Mouse (Mus musculus): ENCODE results near the gene E330009J07Rik. TPM values are rescaled to one million over a fixed set of nuclear protein-coding genes. Genes with fewer than 3 reads are reported as not detected.
A peak's percentile ranks its signal among the peaks of the same experiment; 100 is the strongest.

The E330009J07Rik gene
- polyA plus RNA-seq, 2 experiments from 2014 or later, result 4.1 to 7.9 TPM

DNA sequence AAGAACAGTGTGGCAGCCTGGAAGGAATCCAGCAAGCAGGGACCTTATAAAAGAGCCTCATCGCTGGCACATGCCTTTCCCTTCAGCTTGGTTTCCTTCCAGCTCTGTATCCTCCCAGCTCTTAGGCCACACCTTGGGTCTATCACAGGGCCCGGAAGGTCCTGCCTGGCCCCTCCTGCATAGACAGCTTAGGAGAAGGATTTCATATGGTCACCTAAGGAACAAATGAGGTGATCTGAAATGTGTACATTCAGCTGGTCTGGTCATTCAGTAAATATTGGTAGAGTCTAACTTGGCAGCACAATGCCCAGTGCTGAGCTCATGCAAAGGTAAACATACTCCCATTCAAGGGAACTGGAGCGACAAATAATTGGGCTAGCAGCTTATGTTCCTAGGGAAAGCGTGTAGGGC is 6.4 kb downstream of the E330009J07Rik start:
- no peak for ATAC-seq

DNA sequence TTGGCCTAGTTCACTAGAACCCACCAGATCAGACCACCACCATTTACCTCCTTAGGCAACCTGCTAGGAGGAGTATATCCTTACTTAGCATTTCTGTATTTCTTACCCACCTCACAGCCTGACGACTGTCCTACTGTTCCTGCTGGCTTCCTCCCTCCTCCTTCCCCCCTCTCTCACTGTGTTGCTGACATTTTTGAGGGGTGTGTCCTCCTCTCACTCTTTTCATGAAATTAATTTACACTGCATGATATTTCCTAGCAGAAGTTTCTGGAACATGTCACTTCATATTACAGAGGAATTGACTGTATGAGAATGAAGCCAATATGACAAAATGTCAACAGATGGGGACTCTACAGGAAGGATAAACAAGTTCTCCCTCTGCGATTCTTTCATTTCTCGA is 7.2 kb downstream of the E330009J07Rik start:
- ATAC-seq, result no peak

DNA sequence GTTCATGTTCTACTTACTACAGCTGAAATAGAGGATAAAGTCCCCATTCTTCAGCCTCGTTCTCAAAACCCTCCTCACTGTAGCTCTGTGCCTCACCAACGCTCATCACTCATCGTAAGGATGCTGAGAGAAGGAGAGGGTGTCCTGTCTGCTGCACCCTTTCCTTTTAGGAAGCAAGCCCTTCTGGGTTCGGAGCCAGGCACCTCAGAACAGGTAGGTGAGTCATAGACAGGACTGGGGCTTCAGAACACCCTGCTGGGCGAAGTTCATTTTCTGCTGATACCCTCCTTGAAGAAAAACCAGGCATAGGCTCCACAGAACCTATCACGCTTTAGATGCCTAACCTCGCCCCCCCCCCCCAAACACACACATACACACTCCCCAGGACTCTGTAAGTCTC is 8.5 kb downstream of the E330009J07Rik start:
- ATAC-seq, result no peak

DNA sequence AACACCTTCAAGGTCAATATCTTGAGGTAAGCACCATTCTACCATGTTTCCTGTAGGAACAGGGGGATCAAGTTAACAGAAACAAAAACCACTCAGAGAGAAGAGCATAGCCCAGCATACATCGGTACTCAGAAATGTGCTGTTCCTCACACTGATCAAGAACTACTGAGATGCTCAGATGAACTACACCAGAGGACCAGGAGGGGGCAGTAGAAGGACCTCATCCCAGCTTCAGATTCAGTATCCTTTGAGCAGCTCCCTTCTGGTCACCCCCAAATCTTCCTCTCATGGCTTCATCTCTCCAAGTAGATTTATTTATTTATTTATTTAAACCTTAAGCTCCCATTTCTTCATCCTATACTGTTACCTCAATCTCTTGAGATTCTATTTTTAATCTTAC is 12.2 kb downstream of the E330009J07Rik start:
- peak; percentile 96 for ATAC-seq

DNA sequence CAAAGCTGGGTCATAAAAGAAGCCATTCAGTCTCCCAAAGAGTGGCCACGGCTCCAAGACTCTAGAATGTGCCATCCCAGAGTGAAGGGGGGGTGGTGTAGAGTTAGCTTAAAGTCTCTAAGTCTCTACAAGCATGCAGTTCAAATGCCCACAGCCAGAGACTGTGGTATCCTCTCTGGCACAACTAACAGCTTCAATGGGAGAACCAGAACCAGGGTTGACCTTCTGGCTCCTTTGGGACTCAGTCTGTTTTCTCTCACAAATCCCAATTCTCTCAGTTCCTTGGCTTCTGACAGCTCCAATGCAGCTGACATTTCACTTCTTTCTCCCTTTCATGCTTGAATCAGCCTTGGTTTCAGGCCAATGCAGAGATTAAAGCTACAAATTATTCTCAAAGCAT is 12.9 kb downstream of the E330009J07Rik start:
- no peak for ATAC-seq

DNA sequence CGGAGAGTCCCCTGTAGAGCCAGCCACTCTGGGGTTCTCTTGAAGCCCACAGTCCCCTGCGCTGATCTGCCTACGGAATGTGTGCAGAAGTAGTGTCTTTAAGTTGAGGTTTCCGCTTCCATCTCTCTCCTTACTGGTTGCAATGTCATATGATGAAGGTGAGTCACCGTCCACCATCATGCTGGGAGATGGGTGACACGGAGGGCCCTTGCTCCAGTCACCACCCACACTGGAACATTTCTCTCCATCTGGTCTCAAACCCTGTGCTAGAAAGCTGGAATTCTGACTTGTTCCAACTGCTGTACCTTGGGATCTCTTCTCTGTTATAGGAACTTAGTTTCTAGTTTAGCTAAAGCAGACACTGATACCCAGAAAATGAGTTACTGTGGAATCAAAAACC is 14.8 kb downstream of the E330009J07Rik start:
- ATAC-seq, result no peak

DNA sequence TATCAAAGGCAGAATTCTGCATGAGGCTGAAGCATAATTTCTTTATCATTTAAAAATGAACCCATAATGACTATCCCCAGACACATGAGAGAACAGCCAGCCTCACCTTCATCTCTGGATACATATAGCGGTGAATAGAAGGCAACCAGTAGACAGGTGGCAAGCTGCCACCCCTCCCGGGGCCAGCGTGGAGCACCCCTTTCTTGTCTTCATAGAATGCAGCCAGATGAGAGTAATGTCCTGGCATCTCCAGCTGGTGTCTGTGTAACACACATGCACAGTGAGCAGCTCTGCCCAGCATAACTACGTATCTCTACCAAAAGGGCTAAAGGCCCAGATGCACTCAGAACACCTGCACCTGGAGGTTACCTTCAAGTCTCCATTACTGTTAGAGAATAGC is 17.5 kb downstream of the E330009J07Rik start:
- ATAC-seq, result no peak

DNA sequence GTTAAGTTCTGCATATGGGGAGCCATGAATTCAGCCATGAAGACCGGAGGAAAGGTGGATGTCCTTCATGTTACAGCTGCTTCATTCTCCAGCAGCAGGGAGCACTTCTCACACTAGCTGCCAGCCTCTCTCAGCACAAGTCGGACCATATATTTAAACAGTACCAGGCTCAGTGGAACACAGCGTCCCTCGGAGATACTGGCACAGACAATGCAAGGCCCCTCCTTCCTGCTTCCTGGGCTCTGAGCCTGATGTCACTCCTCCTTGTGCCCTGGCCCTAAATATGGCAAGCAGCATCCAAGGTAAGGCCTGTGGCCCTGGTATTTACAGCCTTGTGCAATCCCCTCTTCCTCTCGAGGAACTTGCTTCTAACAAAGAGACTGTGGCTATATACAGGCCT is 20.1 kb downstream of the E330009J07Rik start:
- ATAC-seq, result no peak

DNA sequence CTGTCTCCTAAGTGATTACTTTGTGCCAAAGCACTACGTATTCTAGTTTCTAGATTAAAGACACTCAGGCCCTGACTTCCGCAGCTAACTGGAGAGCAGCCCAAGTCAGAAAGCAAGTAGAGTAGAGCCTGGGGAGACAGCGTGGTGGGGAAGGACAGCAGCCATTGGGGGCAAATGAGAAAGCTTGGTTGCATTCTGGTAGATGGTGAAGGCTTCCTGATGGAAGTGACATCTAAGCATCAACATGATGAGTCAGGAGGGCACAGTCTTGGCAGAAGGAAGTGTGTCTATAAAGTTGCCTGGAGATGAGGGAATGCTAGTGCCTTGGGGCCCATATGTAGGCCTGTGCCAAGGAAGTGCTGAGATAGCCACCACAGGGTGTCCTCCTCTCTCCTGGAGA is 22.4 kb downstream of the E330009J07Rik start:
- ATAC-seq, result no peak

DNA sequence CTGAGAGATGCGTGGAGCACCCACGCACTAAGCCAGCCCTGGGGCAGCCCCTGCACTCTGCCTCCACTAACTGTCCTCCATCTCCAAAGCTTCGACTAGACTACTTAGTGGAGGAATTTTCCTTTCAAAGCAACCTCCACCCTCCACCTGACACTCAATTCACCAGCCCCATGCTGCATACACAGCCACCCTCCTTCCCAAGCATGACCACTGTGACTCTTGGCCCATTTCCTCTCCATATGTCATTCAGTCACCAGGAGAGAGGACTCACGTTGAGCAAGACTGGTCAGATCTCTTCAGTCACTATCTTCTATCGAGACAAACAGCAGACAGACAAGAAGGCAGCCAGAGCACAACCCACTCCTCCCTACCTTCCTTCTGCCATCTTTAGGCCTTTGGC is 22.9 kb downstream of the E330009J07Rik start:
- ATAC-seq, result no peak

DNA sequence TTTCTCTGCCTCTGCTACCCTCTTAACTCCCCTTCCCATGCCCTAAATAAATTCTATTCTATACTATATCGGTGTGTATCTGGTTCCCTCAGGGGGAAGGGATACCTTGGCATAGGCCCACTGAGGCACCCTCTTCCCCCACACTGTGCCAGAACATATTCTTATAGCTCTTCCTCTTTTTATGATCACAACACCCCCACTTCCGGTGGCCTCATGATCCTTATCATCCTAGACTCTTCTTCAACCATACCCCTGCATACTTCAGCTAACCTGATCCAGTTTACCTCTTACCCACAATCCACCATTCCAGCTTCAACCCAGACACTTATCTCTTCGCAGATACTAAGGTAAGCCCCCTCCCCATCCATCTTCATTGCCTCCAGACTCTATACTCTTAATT is 24.9 kb downstream of the E330009J07Rik start:
- ATAC-seq, result peak; percentile 20

DNA sequence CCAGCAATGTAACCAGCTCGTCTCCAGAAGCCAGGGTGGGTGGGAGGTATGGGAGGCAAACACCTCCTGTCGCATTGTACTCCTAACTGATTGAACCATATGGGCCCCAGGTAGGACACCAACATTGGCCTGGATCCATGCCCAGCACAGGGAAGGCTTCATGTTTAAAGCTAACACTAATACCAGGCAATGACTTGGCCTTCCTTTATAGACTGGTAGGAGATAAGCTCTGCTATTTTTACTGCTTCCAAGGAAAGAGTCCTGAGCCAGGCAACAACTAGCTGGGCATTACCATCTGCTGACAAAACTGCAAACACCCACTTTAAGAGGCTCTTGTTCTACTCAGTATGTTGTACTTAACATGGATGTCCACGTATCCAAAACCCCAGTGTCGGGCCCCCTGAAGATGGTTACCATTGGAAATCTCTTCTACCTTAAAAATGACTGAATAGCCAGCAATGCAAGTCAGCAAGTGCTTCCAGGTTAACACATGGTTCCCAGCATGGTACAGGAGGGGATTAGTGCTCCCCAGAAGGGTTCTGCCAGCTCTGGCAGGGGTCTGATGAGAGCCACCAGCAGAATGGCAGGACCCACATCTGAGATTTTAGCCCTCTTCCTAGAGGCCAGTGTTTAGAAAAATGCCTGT is 32.2 kb downstream of the E330009J07Rik start:
- no peak for ATAC-seq

DNA sequence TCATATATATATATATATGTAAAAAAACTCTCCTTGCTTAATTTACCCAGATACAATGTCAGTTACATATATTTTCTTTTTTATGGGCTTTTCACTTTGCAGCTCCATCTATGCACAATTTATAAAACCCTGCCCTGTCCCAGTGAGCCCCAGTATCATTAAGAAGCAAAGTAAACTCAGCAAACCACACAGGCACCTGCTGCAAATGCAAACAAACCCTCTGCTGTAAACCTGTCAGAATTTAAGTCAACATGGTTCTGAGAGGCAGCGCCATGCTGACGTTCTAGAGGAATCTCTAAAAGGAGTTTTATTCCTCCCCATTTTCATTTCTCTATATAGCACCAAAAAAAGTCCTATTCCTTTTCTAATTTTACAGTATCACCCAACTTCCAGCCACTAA is 33.9 kb downstream of the E330009J07Rik start:
- ATAC-seq, result no peak

DNA sequence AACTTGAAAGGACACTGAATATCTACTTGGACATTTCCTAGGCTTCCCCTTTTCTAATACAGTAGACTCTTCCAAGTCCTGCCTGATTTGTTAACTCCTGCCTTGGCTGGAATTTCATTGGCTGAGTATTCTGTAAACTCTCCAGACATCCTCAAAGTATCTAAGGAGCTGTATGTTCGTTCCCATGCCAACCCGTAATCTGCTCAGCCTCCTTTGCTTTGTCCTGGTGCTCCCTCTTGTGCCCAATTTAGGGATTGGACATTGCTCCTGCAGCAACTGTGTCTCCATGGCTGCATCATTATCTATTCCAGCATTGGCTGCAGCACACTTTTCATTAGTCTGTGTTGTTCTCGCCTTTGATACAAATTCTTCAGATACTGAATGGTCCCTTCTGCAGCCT is 42.7 kb downstream of the E330009J07Rik start:
- peak; percentile 64 for ATAC-seq

DNA sequence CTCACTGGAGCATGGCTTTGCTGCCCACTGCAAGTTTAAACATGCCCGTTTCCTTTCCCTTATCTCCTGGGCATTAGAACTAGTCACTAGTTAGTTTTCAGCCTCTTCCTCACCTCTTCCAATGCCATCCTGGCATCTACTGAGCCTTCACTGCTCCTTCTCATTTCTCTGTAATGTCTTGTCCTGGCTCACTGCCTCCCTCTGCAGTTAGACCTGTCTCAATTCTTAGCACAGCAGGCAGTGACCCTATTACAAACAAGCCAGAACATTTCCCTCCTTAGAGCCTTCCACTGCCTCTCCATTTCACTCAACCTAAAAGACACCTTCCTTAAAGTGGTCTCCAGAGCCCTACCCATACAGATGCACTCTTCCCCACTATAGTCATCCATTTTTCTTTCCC is 45.0 kb downstream of the E330009J07Rik start:
- no peak for ATAC-seq

DNA sequence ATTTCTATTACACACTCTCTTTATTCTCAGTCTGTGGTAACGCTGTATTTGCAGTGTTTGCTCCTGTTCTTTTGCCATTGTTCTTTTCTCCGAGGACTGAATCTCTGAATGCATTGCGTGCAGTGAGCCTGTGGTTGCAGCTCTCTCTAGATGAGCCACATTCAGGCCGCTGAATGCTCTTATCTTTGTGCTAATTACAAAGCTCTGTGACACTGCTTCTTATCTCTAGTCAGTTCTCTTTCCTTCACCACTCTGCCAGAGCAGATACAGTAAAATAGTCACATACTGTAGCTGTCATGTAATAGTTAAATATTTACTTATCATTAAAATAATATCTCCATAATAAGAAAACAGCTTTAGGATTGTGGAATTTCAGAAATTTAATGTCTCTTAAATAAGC is 47.3 kb downstream of the E330009J07Rik start:
- ATAC-seq, result no peak

DNA sequence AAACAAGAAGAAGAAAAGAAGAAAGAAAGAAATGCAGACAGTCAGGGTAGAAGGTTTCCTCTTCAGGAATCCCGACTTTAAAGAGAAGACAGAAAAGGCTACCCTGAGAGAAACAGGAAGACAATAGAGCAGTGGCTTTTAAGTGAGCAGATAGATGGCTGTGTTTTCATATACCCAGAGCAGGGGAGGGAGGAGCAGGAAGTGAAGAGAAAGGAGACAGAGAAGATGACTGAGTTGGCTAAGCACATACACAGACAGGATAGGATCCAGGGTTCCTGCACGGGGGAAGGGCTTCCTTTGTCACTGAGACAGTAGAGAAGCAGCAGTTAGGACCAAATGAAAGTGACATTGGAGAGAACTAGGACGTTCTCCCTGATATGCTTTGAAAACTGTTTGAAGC is 50.3 kb downstream of the E330009J07Rik start:
- ATAC-seq, result peak; percentile 83

DNA sequence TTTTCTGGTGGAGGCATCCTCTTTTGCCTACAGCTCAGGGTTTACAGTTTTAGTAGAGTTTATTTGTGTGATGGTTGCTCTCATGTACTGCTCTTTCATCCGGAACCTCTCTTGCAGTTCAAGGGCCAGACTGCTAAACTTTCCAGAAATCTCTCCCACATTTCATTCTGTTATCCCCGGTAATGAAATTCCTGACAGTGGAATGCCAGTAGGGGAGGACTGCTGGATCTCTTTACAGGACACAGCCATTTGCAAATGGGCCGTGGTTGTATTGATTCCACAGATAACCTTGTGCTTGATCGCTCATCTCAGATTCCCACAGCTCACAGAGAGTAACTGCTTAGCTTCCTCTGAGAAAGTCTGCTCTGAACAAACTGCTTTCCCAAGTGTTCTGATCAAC is 54.0 kb downstream of the E330009J07Rik start:
- ATAC-seq, result no peak

DNA sequence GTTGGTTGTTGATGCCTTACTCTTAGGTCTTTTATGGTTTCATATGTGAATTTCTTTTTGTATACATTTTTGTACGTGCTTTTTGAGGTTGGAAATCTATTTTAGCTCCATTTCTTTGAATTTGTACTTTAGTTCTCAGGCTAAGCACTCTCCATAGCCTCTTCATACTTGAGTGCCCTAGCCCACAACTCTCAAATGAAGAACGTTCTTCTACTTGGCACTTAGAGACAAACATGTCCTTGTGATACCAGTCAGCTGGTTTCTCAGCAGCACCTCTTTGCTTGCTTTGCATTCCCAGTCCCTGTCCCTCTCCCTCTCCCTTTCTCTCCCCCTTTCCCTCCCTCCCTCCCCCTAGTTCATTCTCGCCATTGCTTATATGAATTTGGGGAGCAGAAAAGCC is 55.8 kb downstream of the E330009J07Rik start:
- no peak for ATAC-seq

DNA sequence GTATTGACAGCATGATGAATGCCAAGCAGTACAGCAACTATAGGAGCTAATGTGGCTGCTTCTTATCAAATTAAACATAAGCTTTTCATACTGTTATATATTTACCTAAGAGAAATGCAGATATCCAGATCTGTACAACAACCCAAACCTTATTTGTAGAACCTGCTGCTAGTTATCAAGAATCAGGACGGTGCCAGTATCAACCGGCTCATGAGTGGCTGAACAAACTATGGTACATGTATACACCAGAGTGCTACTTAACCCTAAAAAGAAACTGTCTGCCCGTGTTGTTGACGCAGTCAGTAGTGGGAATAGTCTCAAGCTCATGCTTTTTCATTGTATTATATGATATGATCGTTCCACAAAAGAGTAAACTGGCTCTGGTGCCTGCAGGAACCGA is 64.9 kb downstream of the E330009J07Rik start:
- no peak for ATAC-seq

DNA sequence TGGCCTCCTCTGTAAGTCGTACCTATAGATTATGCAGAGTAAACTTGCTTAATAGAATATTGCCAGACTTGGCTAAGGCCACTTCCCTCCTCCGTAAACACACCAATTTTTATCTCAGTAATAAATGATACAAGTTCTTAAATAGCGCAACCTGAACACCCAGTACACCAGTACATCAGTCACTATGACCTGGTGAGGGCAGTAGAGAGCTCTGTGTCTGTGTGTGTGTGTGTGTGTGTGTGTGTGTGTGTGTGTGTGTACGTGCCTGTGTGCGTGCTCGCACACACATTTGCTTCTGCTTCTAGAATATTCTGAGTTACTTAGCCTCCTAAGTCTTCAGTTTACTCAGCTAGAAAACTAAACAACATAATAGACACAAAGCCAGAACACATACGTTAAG is 82.6 kb downstream of the E330009J07Rik start:
- no peak for ATAC-seq
